Mouse (Mus musculus): ENCODE results near the gene Marveld3. TPM values are rescaled to one million over a fixed set of nuclear protein-coding genes. Genes with fewer than 3 reads are reported as not detected.

Gene Marveld3
- total and polyA plus RNA-seq, 2 experiments from 2014 or later: 0.42 to 1.3 TPM

- H3K4me1 ChIP-seq (ENCODE audit: insufficient read depth, low read length): no peaks in the 10 kb centered on the region
- H3K9ac ChIP-seq (replicated peaks; ENCODE audit: low read length): no peak overlapping the region
- DNase-seq (ENCODE audit: low spot score): no peak
- ATAC-seq: no peak
- no peaks in the 10 kb centered on the region for H3K9me3 ChIP-seq (ENCODE audit: low read length)
- H3K36me3 ChIP-seq (ENCODE audit: insufficient read depth, low read length): peaks cover 21% of the 10 kb centered on the region
- H3K27me3 ChIP-seq (ENCODE audit: insufficient read depth, low read length): no peaks in the 10 kb centered on the region
- 90% methylated on average over 3 of the region's 3 CpGs for WGBS
- no peak overlapping the region for H3K4me3 ChIP-seq (ENCODE audit: low read length)
- no peak overlapping the region for H3K27ac ChIP-seq
- TF ChIP-seq CTCF (IDR thresholded peaks at IDR 0.05; ENCODE audit: low read depth): no peak
- no peak overlapping the region for H3K4me2 ChIP-seq (ENCODE audit: low read depth, low read length)
Observed at GRCm38 (mm10) chr8:109906907-109907306, 55.1 kb downstream of the Marveld3 start.

- ATAC-seq: no peak
- Histone ChIP-seq H3K4me3 (ENCODE audit: low read length) (no peak overlapping the region), H3K4me2 (ENCODE audit: low read depth, low read length) (no peak overlapping the region), H3K27ac (no peak overlapping the region), H3K27me3 (ENCODE audit: insufficient read depth, low read length) (no peaks in the 10 kb centered on the region), H3K36me3 (ENCODE audit: insufficient read depth, low read length) (peaks cover 13% of the 10 kb centered on the region), H3K4me1 (ENCODE audit: insufficient read depth, low read length) (no peaks in the 10 kb centered on the region), H3K9ac (replicated peaks; ENCODE audit: low read length) (no peak overlapping the region), H3K9me3 (ENCODE audit: low read length) (no peaks in the 10 kb centered on the region)
- no peak for DNase-seq (ENCODE audit: low spot score)
- no peak for TF ChIP-seq CTCF (IDR thresholded peaks at IDR 0.05; ENCODE audit: low read depth)
- 98% methylated on average over 1 of the region's 1 CpGs for WGBS
Observed at GRCm38 (mm10) chr8:109904928-109905668, 56.9 kb downstream of the Marveld3 start.

- TF ChIP-seq CTCF (IDR thresholded peaks at IDR 0.05; ENCODE audit: low read depth): no peak
- Histone ChIP-seq H3K36me3 (ENCODE audit: insufficient read depth, low read length) (0 out of 2 replicates have a peak, but pooled peaks cover 6% of the 10 kb centered on the region), H3K9me3 (ENCODE audit: low read length) (no peaks in the 10 kb centered on the region), H3K4me2 (ENCODE audit: low read depth, low read length) (no peak overlapping the region), H3K9ac (replicated peaks; ENCODE audit: low read length) (no peak overlapping the region), H3K4me3 (ENCODE audit: low read length) (no peak overlapping the region), H3K4me1 (ENCODE audit: insufficient read depth, low read length) (no peaks in the 10 kb centered on the region), H3K27ac (no peak overlapping the region), H3K27me3 (ENCODE audit: insufficient read depth, low read length) (no peaks in the 10 kb centered on the region)
- WGBS: 78% methylated on average over 10 of the region's 10 CpGs
- no peak for ATAC-seq
- DNase-seq (ENCODE audit: low spot score): no peak
Observed at GRCm38 (mm10) chr8:109903909-109904469, 58.0 kb downstream of the Marveld3 start.

GRCm38 (mm10) chr8:109902379-109902778 is 59.6 kb downstream of the Marveld3 start:
- 0 out of 2 replicates have a peak, but pooled peaks cover 6% of the 10 kb centered on the region for H3K36me3 ChIP-seq (ENCODE audit: insufficient read depth, low read length)
- H3K9ac ChIP-seq (replicated peaks; ENCODE audit: low read length): no peak overlapping the region
- H3K4me3 ChIP-seq (ENCODE audit: low read length): no peak overlapping the region
- no peak overlapping the region for H3K27ac ChIP-seq
- H3K4me2 ChIP-seq (ENCODE audit: low read depth, low read length): no peak overlapping the region
- ATAC-seq (no peak), DNase-seq (ENCODE audit: low spot score) (no peak)
- no peaks in the 10 kb centered on the region for H3K9me3 ChIP-seq (ENCODE audit: low read length)
- H3K27me3 ChIP-seq (ENCODE audit: insufficient read depth, low read length): no peaks in the 10 kb centered on the region
- no peak for TF ChIP-seq CTCF (IDR thresholded peaks at IDR 0.05; ENCODE audit: low read depth)
- no peaks in the 10 kb centered on the region for H3K4me1 ChIP-seq (ENCODE audit: insufficient read depth, low read length)

Other genes starting within 250 kb of the Marveld3 start
- 21.5 and 22.4 TPM in 2 replicates for gene Atxn1l, start 224.5 kb downstream of the Marveld3 start, total RNA-seq (2014; rRNA removed)
- gene Atxn1l, start 224.5 kb downstream of the Marveld3 start, polyA plus RNA-seq (2015; fragmentation: Nextera tagmentation; extraction: Ambion mirVana): 2.7 and 3.9 TPM in 2 replicates
- 64.7 and 67.9 TPM in 2 replicates for gene Ap1g1, start 183.6 kb downstream of the Marveld3 start, total RNA-seq (2014; rRNA removed)
- gene Ap1g1, start 183.6 kb downstream of the Marveld3 start, polyA plus RNA-seq (2015; fragmentation: Nextera tagmentation; extraction: Ambion mirVana): 31.3 and 34.0 TPM in 2 replicates
- 10.4 and 11.2 TPM in 2 replicates for gene Phlpp2, start 93.7 kb downstream of the Marveld3 start, total RNA-seq (2014; rRNA removed)
- 3.8 and 4.3 TPM in 2 replicates for gene Phlpp2, start 93.7 kb downstream of the Marveld3 start, polyA plus RNA-seq (2015; fragmentation: Nextera tagmentation; extraction: Ambion mirVana)
- gene Tat, start 28.2 kb upstream of the Marveld3 start, total RNA-seq (2014; rRNA removed): not detected in 2 replicates
- not detected in 2 replicates for gene Tat, start 28.2 kb upstream of the Marveld3 start, polyA plus RNA-seq (2015; fragmentation: Nextera tagmentation; extraction: Ambion mirVana)
- not detected in 2 replicates for gene Chst4, start 77.5 kb upstream of the Marveld3 start, total RNA-seq (2014; rRNA removed)
- gene Chst4, start 77.5 kb upstream of the Marveld3 start, polyA plus RNA-seq (2015; fragmentation: Nextera tagmentation; extraction: Ambion mirVana): not detected in 2 replicates
- gene Zfp612, start 117.5 kb upstream of the Marveld3 start, total RNA-seq (2014; rRNA removed): 11.7 and 12.3 TPM in 2 replicates
- 16.6 and 16.7 TPM in 2 replicates for gene Zfp612, start 117.5 kb upstream of the Marveld3 start, polyA plus RNA-seq (2015; fragmentation: Nextera tagmentation; extraction: Ambion mirVana)
- not detected in 2 replicates for gene Gm21964, start 139.0 kb upstream of the Marveld3 start, total RNA-seq (2014; rRNA removed)
- gene Gm21964, start 139.0 kb upstream of the Marveld3 start, polyA plus RNA-seq (2015; fragmentation: Nextera tagmentation; extraction: Ambion mirVana): not detected in 2 replicates
- not detected in 2 replicates for gene Gm17720, start 140.6 kb upstream of the Marveld3 start, total RNA-seq (2014; rRNA removed)
- gene Gm17720, start 140.6 kb upstream of the Marveld3 start, polyA plus RNA-seq (2015; fragmentation: Nextera tagmentation; extraction: Ambion mirVana): not detected in 2 replicates
- 50.8 and 66.2 TPM in 2 replicates for gene Calb2, start 206.0 kb upstream of the Marveld3 start, total RNA-seq (2014; rRNA removed)
- gene Calb2, start 206.0 kb upstream of the Marveld3 start, polyA plus RNA-seq (2015; fragmentation: Nextera tagmentation; extraction: Ambion mirVana): 166 and 168 TPM in 2 replicates